Mouse (Mus musculus) olfactory bulb, adult 2 months (tissue): ENCODE measurements around the gene Cadm1.

ENCODE experiments used
- CTCF ChIP-seq: fragments of 200-500 bp; IDR thresholded peaks from 2 replicates; pipeline ENCODE4 v1.5.1; 2012; ENCODE audit warnings: low read depth, mild to moderate bottlenecking, low read length, moderate library complexity; ENCODE audit not compliant: insufficient read depth
- POLR2A ChIP-seq: fragments of 200-500 bp; IDR thresholded peaks from 2 replicates; pipeline ENCODE4 v1.6.1; 2012; ENCODE audit warnings: mild to moderate bottlenecking, low read depth, low read length, moderate library complexity; ENCODE audit not compliant: insufficient read depth

GRCm38 (mm10) chr9:47707326-47707725 is 177.4 kb downstream of the Cadm1 start:
- TF ChIP-seq CTCF (no peak), POLR2A (no peak)
